28 mouse cellular contexts compared by ENCODE assay signal in genomic region chr14:55065391-55065790, GRCm38 (mm10). TPM values are rescaled to one million over a fixed set of nuclear protein-coding genes. Genes with fewer than 3 reads are reported as not detected.
DNase-seq lines count a peak whose midpoint lies in the region; ATAC-seq and TF ChIP-seq lines count a peak whose summit lies in the region.
"Had no signal": no experiment of that assay in that cellular context is flagged by ENCODE, and none has a peak within 500 bp of the region (broad histone marks: within the 10 kb centered on the region; RNA-seq: fewer than 3 reads in every experiment).

No protein-coding gene starts in this region.

- no peak for TF ChIP-seq EP300 in liver, postnatal 0 days (IDR thresholded peaks at IDR 0.05; ENCODE audit: low read depth)

- no peak overlapping the region for H3K4me3 ChIP-seq in forebrain, embryonic 14.5 days (ENCODE audit: low read depth, low read length)
- H3K4me3 ChIP-seq in forebrain, embryonic 11.5 days (ENCODE audit: low read depth, low read length), result no peak overlapping the region
- peak overlapping the region; percentile 68 for H3K4me3 ChIP-seq in liver, embryonic 13.5 days (replicated peaks)
- no peak overlapping the region for H3K4me3 ChIP-seq in liver, postnatal 0 days (ENCODE audit: low read depth, low read length)
- peak overlapping the region; percentile 31 to 53 for H3K4me3 ChIP-seq in ES-E14 (ENCODE audit: insufficient read depth in 1 of 2, low read depth in 1 of 2, low read length in 2 of 2, poor library complexity in 1 of 2, severe bottlenecking in 1 of 2)
- H3K4me3 ChIP-seq: embryonic facial prominence, embryonic 13.5 days; gastrocnemius, adult 2 months; heart, embryonic 15.5 days; hindbrain, embryonic 13.5 days; kidney, embryonic 15.5 days; limb, embryonic 10.5 days; lung, embryonic 15.5 days; megakaryocyte, embryonic 14.5 days; neural tube, embryonic 13.5 days had no signal

- H3K27ac ChIP-seq in forebrain, embryonic 14.5 days (ENCODE audit: low read depth, low read length), result 0 out of 2 replicates have a peak overlapping the region, but pooled peaks have one; percentile 11
- no peak overlapping the region for H3K27ac ChIP-seq in forebrain, embryonic 11.5 days (ENCODE audit: low read depth, low read length)
- H3K27ac ChIP-seq in liver, embryonic 13.5 days, result 0 out of 2 replicates have a peak overlapping the region, but pooled peaks have one; percentile 29
- H3K27ac ChIP-seq in liver, postnatal 0 days (ENCODE audit: low read depth), result no peak overlapping the region
- 0 out of 2 replicates have a peak overlapping the region, but pooled peaks have one; percentile 4 for H3K27ac ChIP-seq in ES-E14 (ENCODE audit: insufficient read depth, low read depth, low read length, poor library complexity, severe bottlenecking)
- H3K27ac ChIP-seq: embryonic facial prominence, embryonic 13.5 days; gastrocnemius, adult 2 months; heart, embryonic 15.5 days; hindbrain, embryonic 13.5 days; kidney, embryonic 15.5 days; limb, embryonic 10.5 days; lung, embryonic 15.5 days; neural tube, embryonic 13.5 days had no signal

- peaks cover 89% of the 10 kb centered on the region for H3K36me3 ChIP-seq in forebrain, embryonic 14.5 days (ENCODE audit: control insufficient read depth, insufficient read depth, low read length)
- peaks cover 6% of the 10 kb centered on the region; the same call in 1 of the 2 replicates for H3K36me3 ChIP-seq in forebrain, embryonic 11.5 days (ENCODE audit: control insufficient read depth, insufficient read depth, low read length)
- peaks cover 14% of the 10 kb centered on the region; the same call in 1 of the 2 replicates for H3K36me3 ChIP-seq in liver, embryonic 13.5 days
- H3K36me3 ChIP-seq in liver, postnatal 0 days (replicated peaks; ENCODE audit: insufficient read depth, low read length), result no peaks in the 10 kb centered on the region
- H3K36me3 ChIP-seq in ES-E14 (ENCODE audit: control insufficient read depth, insufficient read depth, low read length, poor library complexity, severe bottlenecking), result peaks cover 50% of the 10 kb centered on the region
- H3K36me3 ChIP-seq: heart, embryonic 15.5 days; lung, embryonic 15.5 days had no signal

- H3K4me2 ChIP-seq in forebrain, embryonic 14.5 days (ENCODE audit: low read length), result no peak overlapping the region
- no peak overlapping the region for H3K4me2 ChIP-seq in forebrain, embryonic 11.5 days (ENCODE audit: low read depth, low read length, severe bottlenecking)
- peak overlapping the region; percentile 85 for H3K4me2 ChIP-seq in liver, embryonic 13.5 days
- no peak overlapping the region for H3K4me2 ChIP-seq in liver, postnatal 0 days (ENCODE audit: low read depth, low read length)
- H3K4me2 ChIP-seq: embryonic facial prominence, embryonic 13.5 days; heart, embryonic 15.5 days; hindbrain, embryonic 13.5 days; kidney, embryonic 15.5 days; lung, embryonic 15.5 days; neural tube, embryonic 13.5 days had no signal

- in situ Hi-C loops in ES-E14 (cut with MboI; ENCODE audit: low sequenced_read_pairs in 2 of 2, unreplicated experiment in 2 of 2), result no loop called here

- no peaks in the 10 kb centered on the region for H3K9me3 ChIP-seq in forebrain, embryonic 14.5 days (replicated peaks; ENCODE audit: control insufficient read depth, low read length)
- H3K9me3 ChIP-seq in forebrain, embryonic 11.5 days (ENCODE audit: control insufficient read depth, low read length), result no peaks in the 10 kb centered on the region
- no peaks in the 10 kb centered on the region for H3K9me3 ChIP-seq in liver, embryonic 13.5 days (replicated peaks)
- no peaks in the 10 kb centered on the region for H3K9me3 ChIP-seq in liver, postnatal 0 days (ENCODE audit: low read length)
- H3K9me3 ChIP-seq in ES-E14 (ENCODE audit: control insufficient read depth, insufficient read depth, low read depth, low read length), result no peaks in the 10 kb centered on the region
- H3K9me3 ChIP-seq: embryonic facial prominence, embryonic 13.5 days; heart, embryonic 15.5 days; hindbrain, embryonic 13.5 days; kidney, embryonic 15.5 days; limb, embryonic 10.5 days; lung, embryonic 15.5 days; megakaryocyte, embryonic 14.5 days; neural tube, embryonic 13.5 days had no signal

- no peak for TF ChIP-seq CTCF in liver, postnatal 0 days (IDR thresholded peaks at IDR 0.05; ENCODE audit: low read depth)

- 94% methylated on average over 13 of the region's 13 CpGs for WGBS in forebrain, embryonic 14.5 days
- WGBS in forebrain, embryonic 11.5 days, result 91% methylated on average over 13 of the region's 13 CpGs
- 81% methylated on average over 13 of the region's 13 CpGs for WGBS in liver, embryonic 13.5 days (ENCODE audit: insufficient replicate concordance)
- WGBS in liver, postnatal 0 days (ENCODE audit: insufficient replicate concordance), result 82% methylated on average over 13 of the region's 13 CpGs

- peaks cover 19% of the 10 kb centered on the region for H3K4me1 ChIP-seq in forebrain, embryonic 14.5 days (ENCODE audit: control insufficient read depth, insufficient read depth, low read length)
- peaks cover 5% of the 10 kb centered on the region for H3K4me1 ChIP-seq in forebrain, embryonic 11.5 days (replicated peaks; ENCODE audit: control insufficient read depth, insufficient read depth, low read length)
- peaks cover 66% of the 10 kb centered on the region for H3K4me1 ChIP-seq in liver, embryonic 13.5 days (replicated peaks)
- peaks cover 11% of the 10 kb centered on the region; the same call in 1 of the 2 replicates for H3K4me1 ChIP-seq in liver, postnatal 0 days (ENCODE audit: insufficient read depth)
- peaks cover 0 to 23% of the 10 kb centered on the region in 2 experiments; a peak in 2 of 4 replicates for H3K4me1 ChIP-seq in ES-E14 (ENCODE audit: control insufficient read depth in 2 of 2, insufficient read depth in 2 of 2, low read length in 2 of 2, poor library complexity in 1 of 2)

- no peak overlapping the region for H3K9ac ChIP-seq in forebrain, embryonic 14.5 days (ENCODE audit: low read length)
- no peak overlapping the region for H3K9ac ChIP-seq in forebrain, embryonic 11.5 days (ENCODE audit: low read length)
- H3K9ac ChIP-seq in liver, embryonic 13.5 days, result peak overlapping the region; percentile 85; the same call in 1 of the 2 replicates
- H3K9ac ChIP-seq in liver, postnatal 0 days (replicated peaks), result no peak overlapping the region
- peak overlapping the region; percentile 37 for H3K9ac ChIP-seq in ES-E14 (ENCODE audit: insufficient read depth, low read depth, low read length, poor library complexity, severe bottlenecking)
- H3K9ac ChIP-seq: embryonic facial prominence, embryonic 13.5 days; heart, embryonic 15.5 days; hindbrain, embryonic 13.5 days; kidney, embryonic 15.5 days; lung, embryonic 15.5 days; neural tube, embryonic 13.5 days had no signal

- no peak for DNase-seq in forebrain, embryonic 14.5 days (ENCODE audit: low spot score)
- DNase-seq in forebrain, embryonic 11.5 days (ENCODE audit: low spot score), result no peak
- DNase-seq in liver, embryonic 13.5 days, result no peak
- DNase-seq in liver, postnatal 0 days, result no peak
- DNase-seq in ES-E14 (ENCODE audit: low read depth, low spot score), result no peak
- DNase-seq in testis, postnatal 10 days (ENCODE audit: low spot score), result peak; percentile 39
- DNase-seq in neural tube, embryonic 10.5 days (ENCODE audit: extremely low spot score, low spot score), result no peak
- DNase-seq: adrenal gland, postnatal 25 days; gastrocnemius, adult 2 months; heart, postnatal 36 days; kidney, adult 11 months; kidney, postnatal 36 days; lung, postnatal 36 days; midbrain, embryonic 14.5 days; retina, postnatal 1 day; right cerebral cortex, postnatal 25 days; spleen, adult 18-20 months; thymus, postnatal 25 days had no signal

- H3K27me3 ChIP-seq in forebrain, embryonic 14.5 days (replicated peaks; ENCODE audit: control insufficient read depth, insufficient read depth, low read length), result no peaks in the 10 kb centered on the region
- no peaks in the 10 kb centered on the region for H3K27me3 ChIP-seq in forebrain, embryonic 11.5 days (ENCODE audit: control insufficient read depth, insufficient read depth, low read length)
- H3K27me3 ChIP-seq in liver, embryonic 13.5 days, result 0 out of 2 replicates have a peak, but pooled peaks cover 12% of the 10 kb centered on the region
- H3K27me3 ChIP-seq in liver, postnatal 0 days (ENCODE audit: insufficient read depth, low read length), result no peaks in the 10 kb centered on the region
- H3K27me3 ChIP-seq: embryonic facial prominence, embryonic 13.5 days; hindbrain, embryonic 13.5 days; kidney, embryonic 15.5 days; lung, embryonic 15.5 days; neural tube, embryonic 13.5 days had no signal

- ATAC-seq in forebrain, embryonic 14.5 days, result no peak
- no peak for ATAC-seq in forebrain, embryonic 11.5 days (replicated peaks; ENCODE audit: low FRiP score)
- ATAC-seq in liver, embryonic 13.5 days (ENCODE audit: low read depth), result no peak
- no peak for ATAC-seq in liver, postnatal 0 days

RNA-seq across cellular contexts. Expression of gene Zfhx2, which starts 26.7 kb away (rescaled TPM):
- 8.5 and 12.0 TPM in 2 replicates for polyA plus RNA-seq in forebrain, embryonic 14.5 days (2014; fragmentation: Nextera tagmentation; extraction: Ambion mirVana)
- polyA plus RNA-seq in forebrain, embryonic 11.5 days (2014; fragmentation: Nextera tagmentation; extraction: Ambion mirVana), result 15.9 TPM in 2 replicates
- polyA plus RNA-seq in liver, embryonic 13.5 days (2015; fragmentation: Nextera tagmentation; extraction: Ambion mirVana), result 1.1 and 1.2 TPM in 2 replicates
- polyA plus RNA-seq in liver, postnatal 0 days (2015; fragmentation: Nextera tagmentation; extraction: Ambion mirVana), result 0.78 and 1.0 TPM in 2 replicates
- 9.4 and 12.4 TPM in 2 replicates for total RNA-seq in ES-E14 (2012; rRNA removed)

RNA-seq across cellular contexts. Expression of gene Thtpa, which starts 29.2 kb away (rescaled TPM):
- polyA plus RNA-seq in forebrain, embryonic 14.5 days (2014; fragmentation: Nextera tagmentation; extraction: Ambion mirVana), result 44.4 and 47.2 TPM in 2 replicates
- polyA plus RNA-seq in forebrain, embryonic 11.5 days (2014; fragmentation: Nextera tagmentation; extraction: Ambion mirVana), result 28.6 and 31.1 TPM in 2 replicates
- polyA plus RNA-seq in liver, embryonic 13.5 days (2015; fragmentation: Nextera tagmentation; extraction: Ambion mirVana), result 5.5 TPM in 2 replicates
- 5.9 and 7.0 TPM in 2 replicates for polyA plus RNA-seq in liver, postnatal 0 days (2015; fragmentation: Nextera tagmentation; extraction: Ambion mirVana)
- total RNA-seq in ES-E14 (2012; rRNA removed), result 7.9 and 11.9 TPM in 2 replicates

RNA-seq across cellular contexts. Expression of gene Ap1g2, which starts 41.0 kb away (rescaled TPM):
- polyA plus RNA-seq in forebrain, embryonic 14.5 days (2014; fragmentation: Nextera tagmentation; extraction: Ambion mirVana), result 8.1 and 9.2 TPM in 2 replicates
- 13.9 and 14.8 TPM in 2 replicates for polyA plus RNA-seq in forebrain, embryonic 11.5 days (2014; fragmentation: Nextera tagmentation; extraction: Ambion mirVana)
- polyA plus RNA-seq in liver, embryonic 13.5 days (2015; fragmentation: Nextera tagmentation; extraction: Ambion mirVana), result 26.1 and 27.6 TPM in 2 replicates
- 7.8 and 9.6 TPM in 2 replicates for polyA plus RNA-seq in liver, postnatal 0 days (2015; fragmentation: Nextera tagmentation; extraction: Ambion mirVana)
- total RNA-seq in ES-E14 (2012; rRNA removed), result 5.9 and 14.1 TPM in 2 replicates

RNA-seq across cellular contexts. Expression of gene Ngdn, which starts 50.1 kb away (rescaled TPM):
- polyA plus RNA-seq in forebrain, embryonic 14.5 days (2014; fragmentation: Nextera tagmentation; extraction: Ambion mirVana), result 64.1 and 72.0 TPM in 2 replicates
- polyA plus RNA-seq in forebrain, embryonic 11.5 days (2014; fragmentation: Nextera tagmentation; extraction: Ambion mirVana), result 94.1 and 95.8 TPM in 2 replicates
- polyA plus RNA-seq in liver, embryonic 13.5 days (2015; fragmentation: Nextera tagmentation; extraction: Ambion mirVana), result 55.5 and 61.8 TPM in 2 replicates
- 30.6 and 32.0 TPM in 2 replicates for polyA plus RNA-seq in liver, postnatal 0 days (2015; fragmentation: Nextera tagmentation; extraction: Ambion mirVana)
- 53.5 and 90.9 TPM in 2 replicates for total RNA-seq in ES-E14 (2012; rRNA removed)

RNA-seq across cellular contexts. Expression of gene Jph4, which starts 51.3 kb away (rescaled TPM):
- 24.1 and 28.9 TPM in 2 replicates for polyA plus RNA-seq in forebrain, embryonic 14.5 days (2014; fragmentation: Nextera tagmentation; extraction: Ambion mirVana)
- polyA plus RNA-seq in forebrain, embryonic 11.5 days (2014; fragmentation: Nextera tagmentation; extraction: Ambion mirVana), result 2.9 and 3.7 TPM in 2 replicates
- 0.06 and 0.07 TPM in 2 replicates for polyA plus RNA-seq in liver, embryonic 13.5 days (2015; fragmentation: Nextera tagmentation; extraction: Ambion mirVana)
- not detected in 2 replicates for polyA plus RNA-seq in liver, postnatal 0 days (2015; fragmentation: Nextera tagmentation; extraction: Ambion mirVana)
- 1.7 and 3.8 TPM in 2 replicates for total RNA-seq in ES-E14 (2012; rRNA removed)
- total RNA-seq: liver, adult 2 months had no signal
- polyA plus RNA-seq: C2C12; liver, adult 2 months had no signal

Comparison
In these comparisons a context has a peak if more than half of its experiments do, and no peak if none do; other contexts are left out.
1. H3K27ac ChIP-seq: peak in forebrain, embryonic 14.5 days (single experiment), liver, embryonic 13.5 days (single experiment) and ES-E14 (single experiment); none in forebrain, embryonic 11.5 days (single experiment) and liver, postnatal 0 days (single experiment).
2. H3K4me3 ChIP-seq: peak in liver, embryonic 13.5 days (single experiment) and ES-E14 (2 of 2); none in forebrain, embryonic 14.5 days (single experiment), forebrain, embryonic 11.5 days (single experiment) and liver, postnatal 0 days (single experiment).
3. H3K9ac ChIP-seq: peak in liver, embryonic 13.5 days (single experiment) and ES-E14 (single experiment); none in forebrain, embryonic 14.5 days (single experiment), forebrain, embryonic 11.5 days (single experiment) and liver, postnatal 0 days (single experiment).